Mouse (Mus musculus): Measurements from ENCODE around the gene H2-Q1. TPM values are rescaled to one million over a fixed set of nuclear protein-coding genes. Genes with fewer than 3 reads are reported as not detected.

Gene H2-Q1
- polyA plus RNA-seq (2014; fragmentation: Nextera tagmentation; extraction: Ambion mirVana) = not detected in 2 replicates

GRCm38 (mm10) chr17:35320327-35321081, at the start of gene H2-Q1:
H2-Q1 (plus strand) TSS chr17:35320405.
- WGBS = under 1% methylated on average over 51 of the region's 55 CpGs
- Histone ChIP-seq H3K4me3 (ENCODE audit: low read depth, low read length) (peak within 1 kb of the TSS; percentile 28), H3K27ac (ENCODE audit: low read depth, low read length) (no peak within 1 kb of the TSS), H3K9ac (ENCODE audit: low read length) (peak within 1 kb of the TSS; percentile 29; the same call in 1 of the 2 replicates), H3K4me2 (ENCODE audit: low read depth) (peak within 1 kb of the TSS; percentile 52), H3K36me3 (ENCODE audit: control insufficient read depth, insufficient read depth, low read length) (no peaks in the 10 kb centered on the region), H3K9me3 (ENCODE audit: control insufficient read depth, low read length) (no peaks in the 10 kb centered on the region), H3K27me3 (ENCODE audit: control insufficient read depth, insufficient read depth, low read length) (peaks cover 20% of the 10 kb centered on the region), H3K4me1 (ENCODE audit: control insufficient read depth, insufficient read depth, low read length) (0 out of 2 replicates have a peak, but pooled peaks cover 3% of the 10 kb centered on the region)
- ATAC-seq (ENCODE audit: insufficient read depth, low FRiP score, low TSS enrichment) (no peak), DNase-seq (ENCODE audit: low spot score) (no peak)

DNA sequence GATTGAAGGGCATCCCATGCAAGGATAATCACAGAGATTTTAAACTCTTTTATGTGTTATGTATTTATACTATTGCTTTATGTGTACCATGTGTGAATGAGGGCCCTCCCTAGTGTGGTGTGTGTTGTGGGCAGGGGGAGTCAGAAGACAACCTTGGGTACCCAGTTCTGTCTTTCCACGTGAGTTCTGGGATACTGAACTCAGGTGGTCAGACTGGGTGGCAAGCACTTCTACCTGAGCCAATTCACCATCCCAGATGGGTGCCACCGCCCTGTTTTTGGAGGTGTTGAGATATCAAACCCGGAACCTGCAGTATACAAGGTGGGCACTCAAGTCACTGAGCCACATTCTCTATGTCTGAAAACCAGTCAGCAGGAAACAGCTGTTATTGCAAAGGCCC, 48.0 kb upstream of the H2-Q1 start:
- H3K4me1 ChIP-seq (ENCODE audit: control insufficient read depth, insufficient read depth, low read length) = no peaks in the 10 kb centered on the region
- no peak overlapping the region for H3K9ac ChIP-seq (ENCODE audit: low read length)
- H3K4me3 ChIP-seq (ENCODE audit: low read depth, low read length) = no peak overlapping the region
- no peak overlapping the region for H3K27ac ChIP-seq (ENCODE audit: low read depth, low read length)
- no peak overlapping the region for H3K4me2 ChIP-seq (ENCODE audit: low read depth)
- H3K9me3 ChIP-seq (ENCODE audit: control insufficient read depth, low read length) = no peaks in the 10 kb centered on the region
- WGBS = 69% methylated on average over 3 of the region's 3 CpGs
- H3K27me3 ChIP-seq (ENCODE audit: control insufficient read depth, insufficient read depth, low read length) = 0 out of 2 replicates have a peak, but pooled peaks cover 6% of the 10 kb centered on the region
- ATAC-seq (ENCODE audit: insufficient read depth, low FRiP score, low TSS enrichment) = no peak
- no peak for DNase-seq (ENCODE audit: low spot score)
- H3K36me3 ChIP-seq (ENCODE audit: control insufficient read depth, insufficient read depth, low read length) = no peaks in the 10 kb centered on the region

DNA sequence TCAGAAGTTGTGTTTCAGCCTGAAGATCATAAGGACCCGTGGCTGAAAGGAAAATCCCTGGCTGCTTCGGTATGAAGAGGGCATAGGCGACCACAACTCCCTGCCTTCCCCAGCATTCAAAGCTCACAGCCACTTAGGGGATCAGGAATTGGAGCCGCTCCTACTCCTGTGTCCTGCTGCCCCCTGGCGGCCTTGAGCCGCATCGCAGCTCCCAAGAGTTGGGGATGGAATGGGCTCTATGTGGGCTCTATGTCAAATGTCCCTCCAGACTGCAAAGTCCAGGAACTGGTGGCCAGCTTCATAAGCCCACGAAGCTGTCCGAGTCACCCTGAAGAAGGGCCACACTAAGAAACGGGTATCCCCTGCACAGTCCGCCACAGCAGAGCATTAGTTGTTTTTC, 45.4 kb upstream of the H2-Q1 start:
- no peaks in the 10 kb centered on the region for H3K9me3 ChIP-seq (ENCODE audit: control insufficient read depth, low read length)

DNA sequence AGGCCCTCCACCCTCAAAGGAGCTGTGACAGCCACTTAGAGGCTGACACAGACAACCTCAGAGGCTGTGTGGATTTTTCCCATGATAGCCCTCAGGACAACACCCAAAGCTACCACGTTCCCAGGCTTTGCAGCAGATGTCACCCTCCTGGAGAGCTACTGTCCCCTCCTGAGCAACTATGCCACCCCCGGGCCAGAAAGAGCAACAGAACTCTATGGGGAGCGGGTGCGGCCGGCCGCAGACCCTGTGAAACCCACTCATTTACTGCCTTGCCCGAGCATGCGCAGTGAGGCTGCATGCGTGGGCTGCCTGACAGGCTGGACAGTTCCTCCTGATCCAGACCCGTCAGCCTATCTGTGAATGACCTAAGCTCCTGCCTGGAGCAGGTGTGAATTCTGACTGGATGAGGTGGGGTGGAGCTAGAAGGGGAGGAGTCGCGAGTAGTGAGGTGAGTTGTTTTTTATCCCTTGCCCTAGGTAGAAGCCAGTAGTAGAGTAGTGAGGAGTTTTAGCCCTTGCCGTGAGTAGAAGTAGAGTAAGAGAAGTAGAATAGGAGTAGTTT, 43.8 kb upstream of the H2-Q1 start:
- H3K36me3 ChIP-seq (ENCODE audit: control insufficient read depth, insufficient read depth, low read length) = no peaks in the 10 kb centered on the region
- H3K9me3 ChIP-seq (ENCODE audit: control insufficient read depth, low read length) = no peaks in the 10 kb centered on the region
- 21% methylated on average over 13 of the region's 13 CpGs for WGBS
- H3K4me2 ChIP-seq (ENCODE audit: low read depth) = no peak overlapping the region
- no peak overlapping the region for H3K27ac ChIP-seq (ENCODE audit: low read depth, low read length)
- H3K27me3 ChIP-seq (ENCODE audit: control insufficient read depth, insufficient read depth, low read length) = 0 out of 2 replicates have a peak, but pooled peaks cover 6% of the 10 kb centered on the region
- no peak overlapping the region for H3K9ac ChIP-seq (ENCODE audit: low read length)
- DNase-seq (ENCODE audit: low spot score) (no peak), ATAC-seq (ENCODE audit: insufficient read depth, low FRiP score, low TSS enrichment) (no peak)
- H3K4me3 ChIP-seq (ENCODE audit: low read depth, low read length) = no peak overlapping the region
- H3K4me1 ChIP-seq (ENCODE audit: control insufficient read depth, insufficient read depth, low read length) = no peaks in the 10 kb centered on the region

More for the DNA sequence above, 45.4 kb upstream of the H2-Q1 start:
- 7% methylated on average over 11 of the region's 11 CpGs for WGBS
- no peak overlapping the region for H3K4me2 ChIP-seq (ENCODE audit: low read depth)
- DNase-seq (ENCODE audit: low spot score) (peak; percentile 88), ATAC-seq (ENCODE audit: insufficient read depth, low FRiP score, low TSS enrichment) (0 out of 2 replicates have a peak, but pooled peaks have one; percentile 6)
- H3K27me3 ChIP-seq (ENCODE audit: control insufficient read depth, insufficient read depth, low read length) = 0 out of 2 replicates have a peak, but pooled peaks cover 6% of the 10 kb centered on the region
- no peak overlapping the region for H3K27ac ChIP-seq (ENCODE audit: low read depth, low read length)
- H3K9ac ChIP-seq (ENCODE audit: low read length) = no peak overlapping the region
- no peaks in the 10 kb centered on the region for H3K36me3 ChIP-seq (ENCODE audit: control insufficient read depth, insufficient read depth, low read length)
- no peak overlapping the region for H3K4me3 ChIP-seq (ENCODE audit: low read depth, low read length)
- H3K4me1 ChIP-seq (ENCODE audit: control insufficient read depth, insufficient read depth, low read length) = no peaks in the 10 kb centered on the region

DNA sequence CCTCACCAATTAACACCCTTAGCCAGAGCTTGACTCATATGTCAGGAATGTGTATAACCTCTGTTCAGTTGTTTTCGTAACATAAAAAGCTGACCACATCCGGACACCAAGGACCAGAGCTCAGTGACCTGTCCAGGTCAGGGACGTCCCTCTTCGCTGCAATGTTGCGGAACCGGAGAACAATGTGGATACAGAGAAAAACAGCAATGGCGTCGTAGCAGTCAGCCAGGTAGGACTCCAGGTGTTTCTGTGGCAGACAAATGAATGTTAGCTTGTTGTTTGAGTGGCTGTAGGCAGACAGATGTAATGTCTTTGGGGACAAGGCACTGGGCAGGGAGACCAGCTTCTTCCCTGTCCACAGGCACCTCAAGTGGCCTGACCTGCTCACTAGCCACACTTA, 42.2 kb upstream of the H2-Q1 start:
- H3K4me2 ChIP-seq (ENCODE audit: low read depth) = no peak overlapping the region
- H3K4me1 ChIP-seq (ENCODE audit: control insufficient read depth, insufficient read depth, low read length) = no peaks in the 10 kb centered on the region
- 91% methylated on average over 8 of the region's 8 CpGs for WGBS
- no peak for DNase-seq (ENCODE audit: low spot score)
- H3K9me3 ChIP-seq (ENCODE audit: control insufficient read depth, low read length) = no peaks in the 10 kb centered on the region
- no peak overlapping the region for H3K9ac ChIP-seq (ENCODE audit: low read length)
- H3K27ac ChIP-seq (ENCODE audit: low read depth, low read length) = no peak overlapping the region
- no peaks in the 10 kb centered on the region for H3K36me3 ChIP-seq (ENCODE audit: control insufficient read depth, insufficient read depth, low read length)
- H3K27me3 ChIP-seq (ENCODE audit: control insufficient read depth, insufficient read depth, low read length) = 0 out of 2 replicates have a peak, but pooled peaks cover 6% of the 10 kb centered on the region
- ATAC-seq (ENCODE audit: insufficient read depth, low FRiP score, low TSS enrichment) = no peak
- no peak overlapping the region for H3K4me3 ChIP-seq (ENCODE audit: low read depth, low read length)

DNA sequence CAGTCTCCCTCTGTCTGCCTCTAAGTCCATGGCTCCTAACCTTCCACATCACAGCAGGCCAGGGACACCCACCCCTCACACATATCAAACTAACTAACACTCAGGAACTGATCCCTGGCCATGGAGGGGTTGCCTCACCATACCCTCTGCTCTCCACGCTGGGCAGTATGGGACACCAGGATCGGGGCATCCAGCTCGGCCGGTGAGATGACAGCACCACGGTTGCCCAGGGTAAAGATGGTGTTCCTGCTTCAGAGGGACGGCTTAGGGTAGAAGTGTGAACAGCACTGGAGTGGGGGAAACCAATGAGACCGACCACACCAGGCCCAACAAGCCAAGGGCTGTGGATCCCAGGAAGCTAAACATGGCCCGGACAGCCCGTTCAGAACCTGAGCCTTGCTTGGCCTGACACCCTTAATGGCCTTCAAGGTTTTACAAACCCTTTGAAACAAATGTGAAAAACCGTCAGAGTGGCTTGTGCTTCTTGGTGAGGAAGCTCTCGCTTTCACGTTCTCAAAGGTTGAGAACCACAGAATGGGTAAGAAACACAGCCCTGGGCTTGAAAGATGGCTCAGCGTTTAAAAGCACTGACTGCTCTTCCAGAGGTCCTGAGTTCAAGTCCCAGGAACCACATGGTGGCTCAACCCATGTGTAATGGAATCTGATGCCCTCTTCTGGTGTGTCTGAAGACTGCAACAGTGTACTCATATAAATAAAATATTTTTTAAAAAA, 41.1 kb upstream of the H2-Q1 start:
- WGBS = 90% methylated on average over 13 of the region's 13 CpGs
- ATAC-seq (ENCODE audit: insufficient read depth, low FRiP score, low TSS enrichment) (no peak), DNase-seq (ENCODE audit: low spot score) (no peak)
- H3K4me1 ChIP-seq (ENCODE audit: control insufficient read depth, insufficient read depth, low read length) = no peaks in the 10 kb centered on the region
- H3K9ac ChIP-seq (ENCODE audit: low read length) = no peak overlapping the region
- no peaks in the 10 kb centered on the region for H3K9me3 ChIP-seq (ENCODE audit: control insufficient read depth, low read length)
- 0 out of 2 replicates have a peak, but pooled peaks cover 6% of the 10 kb centered on the region for H3K27me3 ChIP-seq (ENCODE audit: control insufficient read depth, insufficient read depth, low read length)
- no peak overlapping the region for H3K27ac ChIP-seq (ENCODE audit: low read depth, low read length)
- H3K36me3 ChIP-seq (ENCODE audit: control insufficient read depth, insufficient read depth, low read length) = no peaks in the 10 kb centered on the region
- no peak overlapping the region for H3K4me2 ChIP-seq (ENCODE audit: low read depth)
- H3K4me3 ChIP-seq (ENCODE audit: low read depth, low read length) = no peak overlapping the region

DNA sequence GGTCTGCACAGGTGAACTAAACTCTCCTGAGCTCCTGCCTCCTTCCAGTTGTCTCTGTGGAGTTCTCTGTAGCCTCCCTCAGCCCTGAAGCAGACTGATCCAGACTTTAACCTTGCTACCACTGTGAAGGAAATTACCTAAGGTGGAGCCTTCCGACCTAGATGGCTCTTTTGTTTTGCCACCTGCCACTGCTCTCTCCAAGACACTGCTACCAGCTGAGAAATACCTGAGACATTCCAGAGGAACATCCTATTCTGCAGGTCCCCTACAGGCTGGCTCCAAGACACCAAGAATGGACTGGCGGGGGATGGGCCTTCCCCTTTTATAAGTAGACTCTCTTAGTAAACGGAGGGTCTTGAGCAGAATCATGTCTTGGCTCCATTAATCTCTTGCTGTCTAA, 39.9 kb upstream of the H2-Q1 start:
- Histone ChIP-seq H3K27ac (ENCODE audit: low read depth, low read length) (no peak overlapping the region), H3K36me3 (ENCODE audit: control insufficient read depth, insufficient read depth, low read length) (no peaks in the 10 kb centered on the region), H3K9me3 (ENCODE audit: control insufficient read depth, low read length) (no peaks in the 10 kb centered on the region), H3K4me1 (ENCODE audit: control insufficient read depth, insufficient read depth, low read length) (no peaks in the 10 kb centered on the region), H3K9ac (ENCODE audit: low read length) (no peak overlapping the region), H3K4me2 (ENCODE audit: low read depth) (no peak overlapping the region), H3K4me3 (ENCODE audit: low read depth, low read length) (no peak overlapping the region), H3K27me3 (ENCODE audit: control insufficient read depth, insufficient read depth, low read length) (0 out of 2 replicates have a peak, but pooled peaks cover 6% of the 10 kb centered on the region)
- 78% methylated on average over 3 of the region's 3 CpGs for WGBS
- ATAC-seq (ENCODE audit: insufficient read depth, low FRiP score, low TSS enrichment) (no peak), DNase-seq (ENCODE audit: low spot score) (no peak)

- Histone ChIP-seq H3K4me1 (ENCODE audit: control insufficient read depth, insufficient read depth, low read length) (no peaks in the 10 kb centered on the region), H3K36me3 (ENCODE audit: control insufficient read depth, insufficient read depth, low read length) (no peaks in the 10 kb centered on the region), H3K9me3 (ENCODE audit: control insufficient read depth, low read length) (no peaks in the 10 kb centered on the region), H3K4me2 (ENCODE audit: low read depth) (no peak overlapping the region), H3K9ac (ENCODE audit: low read length) (no peak overlapping the region), H3K27me3 (ENCODE audit: control insufficient read depth, insufficient read depth, low read length) (no peaks in the 10 kb centered on the region), H3K27ac (ENCODE audit: low read depth, low read length) (no peak overlapping the region), H3K4me3 (ENCODE audit: low read depth, low read length) (no peak overlapping the region)
- DNase-seq (ENCODE audit: low spot score) (no peak), ATAC-seq (ENCODE audit: insufficient read depth, low FRiP score, low TSS enrichment) (no peak)
Measured at GRCm38 (mm10) chr17:35285431-35285830, 34.8 kb upstream of the H2-Q1 start.

Data from neural tube, embryonic 11.5 days (tissue).